In the genomic region with DNA sequence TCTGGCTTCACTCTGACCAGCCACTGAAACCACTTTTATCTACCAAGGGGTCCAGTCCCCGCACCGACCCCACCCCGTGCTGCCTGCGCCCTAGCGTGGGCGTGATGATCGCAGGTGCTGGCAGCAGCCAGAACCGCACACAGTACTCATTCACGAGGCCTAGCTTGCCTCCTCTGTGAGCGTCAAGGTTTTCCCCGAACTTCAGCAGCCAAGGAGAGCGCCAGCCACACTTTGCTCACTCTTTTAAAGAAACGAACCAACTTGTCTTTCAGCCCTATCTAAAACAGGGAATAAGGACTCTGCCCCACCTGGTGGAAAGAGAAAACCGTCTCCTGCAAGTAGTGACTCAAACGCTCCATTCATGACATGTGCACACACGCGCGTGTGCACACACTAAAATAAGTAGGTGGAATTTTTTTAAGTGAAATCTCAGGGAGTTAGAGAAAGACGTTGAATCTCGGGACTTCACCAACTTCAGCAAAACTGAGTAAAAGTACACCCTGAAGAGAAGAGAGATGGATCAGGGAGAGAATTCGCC, we compare ENCODE assay signal across 8 mouse cellular contexts. TPM values are rescaled to one million over a fixed set of nuclear protein-coding genes. Genes with fewer than 3 reads are reported as not detected.
DNase-seq lines count a peak whose midpoint lies in the region; ATAC-seq and TF ChIP-seq lines count a peak whose summit lies in the region.

No protein-coding gene starts in this region.

- H3K4me3 ChIP-seq in forebrain, embryonic 12.5 days (replicated peaks), result peak overlapping the region; percentile 57; the same call in 1 of the 2 replicates
- H3K4me3 ChIP-seq in forebrain, embryonic 16.5 days (replicated peaks; ENCODE audit: low read length), result no peak overlapping the region
- peak overlapping the region; percentile 62; the same call in 1 of the 2 replicates for H3K4me3 ChIP-seq in lung, embryonic 14.5 days (ENCODE audit: low read depth, low read length)
- H3K4me3 ChIP-seq in forebrain, embryonic 15.5 days, result no peak overlapping the region
- no peak overlapping the region for H3K4me3 ChIP-seq in liver, embryonic 15.5 days (replicated peaks)

- H3K9me3 ChIP-seq in forebrain, embryonic 12.5 days, result no peaks in the 10 kb centered on the region
- H3K9me3 ChIP-seq in forebrain, embryonic 16.5 days (ENCODE audit: control insufficient read depth, low read length), result no peaks in the 10 kb centered on the region
- H3K9me3 ChIP-seq in lung, embryonic 14.5 days (ENCODE audit: low read depth, low read length), result no peaks in the 10 kb centered on the region
- H3K9me3 ChIP-seq in forebrain, embryonic 15.5 days, result no peaks in the 10 kb centered on the region
- H3K9me3 ChIP-seq in liver, embryonic 15.5 days (replicated peaks), result no peaks in the 10 kb centered on the region

- H3K4me2 ChIP-seq in forebrain, embryonic 12.5 days, result peak overlapping the region; percentile 77
- no peak overlapping the region for H3K4me2 ChIP-seq in forebrain, embryonic 16.5 days (ENCODE audit: low read length)
- H3K4me2 ChIP-seq in lung, embryonic 14.5 days, result peak overlapping the region; percentile 90
- H3K4me2 ChIP-seq in forebrain, embryonic 15.5 days (replicated peaks), result no peak overlapping the region
- H3K4me2 ChIP-seq in liver, embryonic 15.5 days, result peak overlapping the region; percentile 71; the same call in 1 of the 2 replicates

- WGBS in forebrain, embryonic 12.5 days, result 27% methylated on average over 21 of the region's 21 CpGs
- 32% methylated on average over 21 of the region's 21 CpGs for WGBS in forebrain, embryonic 16.5 days
- 31% methylated on average over 21 of the region's 21 CpGs for WGBS in lung, embryonic 14.5 days
- WGBS in forebrain, embryonic 15.5 days, result 31% methylated on average over 21 of the region's 21 CpGs
- 32% methylated on average over 21 of the region's 21 CpGs for WGBS in liver, embryonic 15.5 days (ENCODE audit: insufficient replicate concordance)

- H3K4me1 ChIP-seq in forebrain, embryonic 12.5 days, result peaks cover 19% of the 10 kb centered on the region
- H3K4me1 ChIP-seq in forebrain, embryonic 16.5 days (replicated peaks; ENCODE audit: control insufficient read depth, insufficient read depth, low read length), result peaks cover 11% of the 10 kb centered on the region
- 0 out of 2 replicates have a peak, but pooled peaks cover 11% of the 10 kb centered on the region for H3K4me1 ChIP-seq in lung, embryonic 14.5 days (ENCODE audit: insufficient read depth)
- H3K4me1 ChIP-seq in forebrain, embryonic 15.5 days, result peaks cover 11% of the 10 kb centered on the region
- peaks cover 36% of the 10 kb centered on the region for H3K4me1 ChIP-seq in liver, embryonic 15.5 days (replicated peaks)

- ATAC-seq in forebrain, embryonic 12.5 days (ENCODE audit: low FRiP score), result no peak
- ATAC-seq in forebrain, embryonic 16.5 days, result no peak
- ATAC-seq in lung, embryonic 14.5 days (ENCODE audit: insufficient read depth), result no peak
- ATAC-seq in forebrain, embryonic 15.5 days (replicated peaks), result 0 out of 2 replicates have a peak, but pooled peaks have one; percentile 2
- ATAC-seq in liver, embryonic 15.5 days (ENCODE audit: insufficient read depth), result no peak

- DNase-seq in lung, embryonic 14.5 days, result no peak
- no peak for DNase-seq in lung, postnatal 36 days
- no peak for DNase-seq in embryo, embryonic 9.5 days (ENCODE audit: extremely low spot score)
- no peak for DNase-seq in retina, postnatal 1 day

- H3K27me3 ChIP-seq in forebrain, embryonic 12.5 days, result peaks cover 69% of the 10 kb centered on the region
- H3K27me3 ChIP-seq in forebrain, embryonic 16.5 days (replicated peaks; ENCODE audit: control insufficient read depth, insufficient read depth, low read length), result peaks cover 51% of the 10 kb centered on the region
- H3K27me3 ChIP-seq in lung, embryonic 14.5 days (ENCODE audit: insufficient read depth, low read length), result peaks cover 28% of the 10 kb centered on the region
- peaks cover 49% of the 10 kb centered on the region for H3K27me3 ChIP-seq in forebrain, embryonic 15.5 days
- H3K27me3 ChIP-seq in liver, embryonic 15.5 days, result peaks cover 67% of the 10 kb centered on the region

- H3K9ac ChIP-seq in forebrain, embryonic 12.5 days, result no peak overlapping the region
- no peak overlapping the region for H3K9ac ChIP-seq in forebrain, embryonic 16.5 days (replicated peaks; ENCODE audit: low read depth, low read length)
- no peak overlapping the region for H3K9ac ChIP-seq in lung, embryonic 14.5 days
- no peak overlapping the region for H3K9ac ChIP-seq in forebrain, embryonic 15.5 days (replicated peaks)
- H3K9ac ChIP-seq in liver, embryonic 15.5 days, result no peak overlapping the region

- H3K36me3 ChIP-seq in forebrain, embryonic 12.5 days (replicated peaks), result no peaks in the 10 kb centered on the region
- no peaks in the 10 kb centered on the region for H3K36me3 ChIP-seq in forebrain, embryonic 16.5 days (ENCODE audit: control insufficient read depth, insufficient read depth)
- no peaks in the 10 kb centered on the region for H3K36me3 ChIP-seq in lung, embryonic 14.5 days (ENCODE audit: insufficient read depth)
- H3K36me3 ChIP-seq in forebrain, embryonic 15.5 days, result no peaks in the 10 kb centered on the region
- no peaks in the 10 kb centered on the region for H3K36me3 ChIP-seq in liver, embryonic 15.5 days (replicated peaks)

- H3K27ac ChIP-seq in forebrain, embryonic 12.5 days, result no peak overlapping the region
- no peak overlapping the region for H3K27ac ChIP-seq in forebrain, embryonic 16.5 days (ENCODE audit: low read length)
- H3K27ac ChIP-seq in lung, embryonic 14.5 days (ENCODE audit: low read depth), result peak overlapping the region; percentile 80
- no peak overlapping the region for H3K27ac ChIP-seq in forebrain, embryonic 15.5 days (replicated peaks)
- no peak overlapping the region for H3K27ac ChIP-seq in liver, embryonic 15.5 days (replicated peaks)

- no peak for TF ChIP-seq CTCF in lung, embryonic 14.5 days (IDR thresholded peaks at IDR 0.05; ENCODE audit: low read depth)

RNA-seq across cellular contexts. Expression of gene Fam89a, which starts 0.8 kb away (rescaled TPM):
- polyA plus RNA-seq in forebrain, embryonic 12.5 days (2016; fragmentation: Nextera tagmentation; extraction: Ambion mirVana), result 0.79 and 0.97 TPM in 2 replicates
- 0.25 TPM in 1 of 2 replicates, not detected in the other for polyA plus RNA-seq in forebrain, embryonic 16.5 days (2015; fragmentation: Nextera tagmentation; extraction: Ambion mirVana)
- polyA plus RNA-seq in lung, embryonic 14.5 days (2014; fragmentation: Nextera tagmentation; extraction: Ambion mirVana), result 16.8 and 20.5 TPM in 2 replicates
- 0.18 and 0.46 TPM in 2 replicates for polyA plus RNA-seq in forebrain, embryonic 15.5 days (2015; fragmentation: Nextera tagmentation; extraction: Ambion mirVana)
- 2.7 and 3.1 TPM in 2 replicates for polyA plus RNA-seq in liver, embryonic 15.5 days (2015; fragmentation: Nextera tagmentation; extraction: Ambion mirVana)

RNA-seq across cellular contexts. Expression of gene Arv1, which starts 30.5 kb away (rescaled TPM):
- polyA plus RNA-seq in forebrain, embryonic 12.5 days (2016; fragmentation: Nextera tagmentation; extraction: Ambion mirVana), result 35.5 and 35.7 TPM in 2 replicates
- 26.9 and 33.5 TPM in 2 replicates for polyA plus RNA-seq in forebrain, embryonic 16.5 days (2015; fragmentation: Nextera tagmentation; extraction: Ambion mirVana)
- 26.4 and 27.2 TPM in 2 replicates for polyA plus RNA-seq in lung, embryonic 14.5 days (2014; fragmentation: Nextera tagmentation; extraction: Ambion mirVana)
- 32.0 and 32.1 TPM in 2 replicates for polyA plus RNA-seq in forebrain, embryonic 15.5 days (2015; fragmentation: Nextera tagmentation; extraction: Ambion mirVana)
- 4.9 and 5.3 TPM in 2 replicates for polyA plus RNA-seq in liver, embryonic 15.5 days (2015; fragmentation: Nextera tagmentation; extraction: Ambion mirVana)

RNA-seq across cellular contexts. Expression of gene Ttc13, which starts 30.6 kb away (rescaled TPM):
- polyA plus RNA-seq in forebrain, embryonic 12.5 days (2016; fragmentation: Nextera tagmentation; extraction: Ambion mirVana), result 56.8 and 57.3 TPM in 2 replicates
- 60.0 and 62.6 TPM in 2 replicates for polyA plus RNA-seq in forebrain, embryonic 16.5 days (2015; fragmentation: Nextera tagmentation; extraction: Ambion mirVana)
- polyA plus RNA-seq in lung, embryonic 14.5 days (2014; fragmentation: Nextera tagmentation; extraction: Ambion mirVana), result 52.5 and 54.7 TPM in 2 replicates
- polyA plus RNA-seq in forebrain, embryonic 15.5 days (2015; fragmentation: Nextera tagmentation; extraction: Ambion mirVana), result 56.7 and 59.2 TPM in 2 replicates
- polyA plus RNA-seq in liver, embryonic 15.5 days (2015; fragmentation: Nextera tagmentation; extraction: Ambion mirVana), result 18.3 and 18.4 TPM in 2 replicates

RNA-seq across cellular contexts. Expression of gene Trim67, which starts 40.5 kb away (rescaled TPM):
- 6.1 and 6.4 TPM in 2 replicates for polyA plus RNA-seq in forebrain, embryonic 12.5 days (2016; fragmentation: Nextera tagmentation; extraction: Ambion mirVana)
- 28.8 and 30.4 TPM in 2 replicates for polyA plus RNA-seq in forebrain, embryonic 16.5 days (2015; fragmentation: Nextera tagmentation; extraction: Ambion mirVana)
- 0.70 and 1.0 TPM in 2 replicates for polyA plus RNA-seq in lung, embryonic 14.5 days (2014; fragmentation: Nextera tagmentation; extraction: Ambion mirVana)
- polyA plus RNA-seq in forebrain, embryonic 15.5 days (2015; fragmentation: Nextera tagmentation; extraction: Ambion mirVana), result 23.9 and 26.0 TPM in 2 replicates
- polyA plus RNA-seq in liver, embryonic 15.5 days (2015; fragmentation: Nextera tagmentation; extraction: Ambion mirVana), result 0.01 and 0.02 TPM in 2 replicates

Comparison
In these comparisons a context has a peak if more than half of its experiments do, and no peak if none do; other contexts are left out.
1. H3K4me2 ChIP-seq: peak in forebrain, embryonic 12.5 days (single experiment), lung, embryonic 14.5 days (single experiment) and liver, embryonic 15.5 days (single experiment); none in forebrain, embryonic 16.5 days (single experiment) and forebrain, embryonic 15.5 days (single experiment).
2. H3K4me3 ChIP-seq: peak in forebrain, embryonic 12.5 days (single experiment) and lung, embryonic 14.5 days (single experiment); none in forebrain, embryonic 16.5 days (single experiment), forebrain, embryonic 15.5 days (single experiment) and liver, embryonic 15.5 days (single experiment).